Mouse (Mus musculus) midbrain, embryonic 10.5 days (tissue): ENCODE results near the gene Olfr1308. TPM values are rescaled to one million over a fixed set of nuclear protein-coding genes. Genes with fewer than 3 reads are reported as not detected.

Source experiments
- DNase-seq: peaks from one replicate; pipeline ENCODE4 v3.0.0-alpha.2; 2017; ENCODE audit warnings: low spot score
- H3K27ac ChIP-seq: fragments of 300-500 bp; sonication (generic); replicated peaks from 2 replicates; pipeline ENCODE4 v1.5.1; 2016; ENCODE audit warnings: mild to moderate bottlenecking
- H3K27me3 ChIP-seq: fragments of 300-500 bp; sonication (generic); 2 replicates; pipeline ENCODE4 v1.6.1; 2016; ENCODE audit warnings: low read depth, mild to moderate bottlenecking; ENCODE audit not compliant: poor library complexity, severe bottlenecking
- H3K36me3 ChIP-seq: fragments of 300-500 bp; sonication (generic); 2 replicates; pipeline ENCODE4 v1.6.1; 2016; ENCODE audit warnings: mild to moderate bottlenecking, moderate library complexity
- H3K4me1 ChIP-seq: fragments of 300-500 bp; sonication (generic); 2 replicates; pipeline ENCODE4 v1.6.1; 2016
- H3K4me3 ChIP-seq: fragments of 300-500 bp; sonication (generic); 2 replicates; pipeline ENCODE4 v1.5.1; 2016; ENCODE audit warnings: mild to moderate bottlenecking, moderate library complexity
- H3K9me3 ChIP-seq: fragments of 300-500 bp; sonication (generic); replicated peaks from 2 replicates; pipeline ENCODE4 v1.6.1; 2016; ENCODE audit warnings: mild to moderate bottlenecking
- WGBS: fragments of 180-500 bp; shearing (Covaris S2); methylation state at CpG from one replicate; pipeline ENCODE4 v1.1.7; 2016; 5-methylcytosine and 5-hydroxymethylcytosine counted together
- polyA plus RNA-seq: library from polyadenylated mRNA; unstranded; fragments of >200 nt; fragmentation: Nextera tagmentation; extraction: Ambion mirVana; gene quantifications from 2 replicates; pipeline ENCODE4 v1.2.1, GENCODE M21; 2016

Gene Olfr1308
- polyA plus RNA-seq, result not detected in 2 replicates

DNA sequence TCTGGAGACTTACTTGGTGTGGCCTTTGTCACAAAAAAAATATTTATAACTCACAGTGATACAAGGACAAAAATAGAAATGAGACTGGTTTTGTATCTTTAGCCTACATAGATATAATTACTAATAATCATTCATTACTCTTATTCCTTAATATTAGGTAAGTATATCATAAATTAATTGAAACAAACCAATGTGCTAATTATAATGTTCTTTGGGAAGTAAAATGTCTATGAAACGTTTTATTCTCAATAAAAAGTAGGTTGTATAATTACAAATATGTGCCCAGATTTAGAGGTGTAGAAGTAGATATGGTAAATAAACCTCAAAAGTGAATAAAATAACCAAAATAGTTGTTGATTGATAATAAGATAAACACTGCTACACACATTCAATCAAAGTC, at the start of gene Olfr1308:
Gene Olfr1308 (minus strand): TSS at position 101 of the 400 bp plus-strand sequence.
- Histone ChIP-seq H3K4me1 (no peaks in the 10 kb centered on the region), H3K27ac (no peak within 1 kb of the TSS), H3K27me3 (no peaks in the 10 kb centered on the region), H3K36me3 (no peaks in the 10 kb centered on the region), H3K4me3 (no peak within 1 kb of the TSS), H3K9me3 (no peaks in the 10 kb centered on the region)
- WGBS, result 65% methylated on average over 1 of the region's 1 CpGs
- DNase-seq, result no peak

- Histone ChIP-seq H3K36me3 (no peaks in the 10 kb centered on the region), H3K4me3 (no peak within 1 kb of the TSS), H3K27me3 (no peaks in the 10 kb centered on the region), H3K9me3 (no peaks in the 10 kb centered on the region), H3K4me1 (no peaks in the 10 kb centered on the region), H3K27ac (no peak within 1 kb of the TSS)
- no peak for DNase-seq
Measured at GRCm38 (mm10) chr2:112012608-112013007, 47.9 kb upstream of the Olfr1308 start, which contains the start of gene Olfr1310. Gene Olfr1310 (minus strand): TSS chr2:112012708.

DNA sequence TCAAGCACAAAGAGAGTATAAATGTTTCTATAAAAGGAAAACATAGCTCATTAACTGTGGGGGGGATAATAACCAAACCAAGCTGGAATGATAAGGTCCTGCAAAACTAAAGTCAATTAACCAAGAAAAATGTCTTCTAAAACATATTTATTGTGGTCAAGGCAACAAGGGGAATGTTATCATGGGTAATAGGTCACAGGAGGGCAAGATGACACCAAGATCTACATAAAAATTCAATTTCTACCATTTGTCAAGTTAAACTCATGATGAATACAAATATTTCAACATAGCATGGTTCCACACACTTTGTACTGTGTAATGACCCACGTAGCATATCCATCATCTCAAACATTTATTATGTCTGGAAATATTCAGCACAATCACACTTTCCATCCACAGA, 25.4 kb upstream of the Olfr1308 start, which contains the start of gene Olfr1309:
Gene Olfr1309 (minus strand): TSS at position 101 of the 400 bp plus-strand sequence.
- no peaks in the 10 kb centered on the region for H3K27me3 ChIP-seq
- H3K9me3 ChIP-seq, result no peaks in the 10 kb centered on the region
- H3K27ac ChIP-seq, result no peak within 1 kb of the TSS
- WGBS, result 90% methylated on average over 1 of the region's 1 CpGs
- no peak for DNase-seq
- no peaks in the 10 kb centered on the region for H3K4me1 ChIP-seq
- no peaks in the 10 kb centered on the region for H3K36me3 ChIP-seq
- no peak within 1 kb of the TSS for H3K4me3 ChIP-seq

GRCm38 (mm10) chr2:111949340-111949739, 15.4 kb downstream of the Olfr1308 start, which contains the start of gene Olfr1307:
Gene Olfr1307 (minus strand): TSS chr2:111949440.
- no peak within 1 kb of the TSS for H3K4me3 ChIP-seq
- no peak for DNase-seq
- no peaks in the 10 kb centered on the region for H3K36me3 ChIP-seq
- H3K27me3 ChIP-seq, result no peaks in the 10 kb centered on the region
- 79% methylated on average over 1 of the region's 1 CpGs for WGBS
- no peaks in the 10 kb centered on the region for H3K9me3 ChIP-seq
- no peaks in the 10 kb centered on the region for H3K4me1 ChIP-seq
- no peak within 1 kb of the TSS for H3K27ac ChIP-seq

- WGBS, result 81% methylated on average over 1 of the region's 1 CpGs
- Histone ChIP-seq H3K27ac (no peak within 1 kb of the TSS), H3K27me3 (no peaks in the 10 kb centered on the region), H3K9me3 (peaks cover 5% of the 10 kb centered on the region; the same call in 1 of the 2 replicates), H3K36me3 (no peaks in the 10 kb centered on the region), H3K4me3 (no peak within 1 kb of the TSS), H3K4me1 (no peaks in the 10 kb centered on the region)
- DNase-seq, result no peak
Measured at GRCm38 (mm10) chr2:111916171-111916570, 48.6 kb downstream of the Olfr1308 start, which contains the start of gene Olfr1306. Gene Olfr1306 (minus strand): TSS chr2:111916271.

Other genes starting within 250 kb of the Olfr1308 start
- gene Olfr1301, start 213.9 kb downstream of the Olfr1308 start, polyA plus RNA-seq, result not detected in 2 replicates
- gene Olfr1302, start 187.5 kb downstream of the Olfr1308 start, polyA plus RNA-seq, result not detected in 2 replicates
- gene Olfr1303, start 144.6 kb downstream of the Olfr1308 start, polyA plus RNA-seq, result not detected in 2 replicates
- not detected in 2 replicates for gene Olfr1305, start 87.8 kb downstream of the Olfr1308 start, polyA plus RNA-seq
- gene Olfr1306, start 48.7 kb downstream of the Olfr1308 start, polyA plus RNA-seq, result not detected in 2 replicates
- not detected in 2 replicates for gene Olfr1307, start 15.5 kb downstream of the Olfr1308 start, polyA plus RNA-seq
- not detected in 2 replicates for gene Olfr1309, start 25.3 kb upstream of the Olfr1308 start, polyA plus RNA-seq
- not detected in 2 replicates for gene Olfr1310, start 47.8 kb upstream of the Olfr1308 start, polyA plus RNA-seq
- gene Olfr1311, start 59.5 kb upstream of the Olfr1308 start, polyA plus RNA-seq, result not detected in 2 replicates
- not detected in 2 replicates for gene Olfr1312, start 85.3 kb upstream of the Olfr1308 start, polyA plus RNA-seq
- gene Olfr1313, start 112.9 kb upstream of the Olfr1308 start, polyA plus RNA-seq, result not detected in 2 replicates
- not detected in 2 replicates for gene Olfr1314, start 131.8 kb upstream of the Olfr1308 start, polyA plus RNA-seq
- not detected in 2 replicates for gene Olfr1315-ps1, start 150.5 kb upstream of the Olfr1308 start, polyA plus RNA-seq
- gene Olfr1316, start 170.0 kb upstream of the Olfr1308 start, polyA plus RNA-seq, result not detected in 2 replicates
- gene Olfr1317, start 175.4 kb upstream of the Olfr1308 start, polyA plus RNA-seq, result not detected in 2 replicates
- gene Olfr1318, start 189.3 kb upstream of the Olfr1308 start, polyA plus RNA-seq, result not detected in 2 replicates